Mouse (Mus musculus) brain, embryonic 14.5 days (tissue): ENCODE measurements around the gene Actr8. TPM values are rescaled to one million over a fixed set of nuclear protein-coding genes. Genes with fewer than 3 reads are reported as not detected.

ENCODE experiments used
- DNase-seq: peaks from one replicate; pipeline ENCODE4 v3.0.0-alpha.2; 2011; ENCODE audit warnings: low read depth
- CTCF ChIP-seq: fragments of 200-500 bp; IDR thresholded peaks from 2 replicates; pipeline ENCODE4 v1.5.1; 2012; ENCODE audit warnings: inconsistent platforms, mild to moderate bottlenecking, moderate library complexity, borderline replicate concordance; ENCODE audit not compliant: insufficient read depth, insufficient read length; ENCODE audit errors: extremely low read depth
- POLR2A ChIP-seq: fragments of 200-500 bp; IDR thresholded peaks from 2 replicates; pipeline ENCODE4 v1.6.1; 2012; ENCODE audit warnings: mild to moderate bottlenecking, inconsistent platforms, borderline replicate concordance; ENCODE audit not compliant: poor library complexity, insufficient read depth, insufficient read length, severe bottlenecking; ENCODE audit errors: extremely low read depth
- polyA plus RNA-seq: library from polyadenylated mRNA; depleted of rRNA; stranded (reverse); fragments of >200 nt; gene quantifications from 2 replicates; pipeline ENCODE4 v1.2.3, GENCODE M21; 2012; rRNA removed

Actr8 gene
- polyA plus RNA-seq, 1 experiment, result 59.5 TPM

GRCm38 (mm10) chr14:30045239-30045638 is 67.1 kb downstream of the Actr8 start:
- TF ChIP-seq CTCF, result no peak
- no peak for TF ChIP-seq POLR2A
- DNase-seq, result no peak

DNA sequence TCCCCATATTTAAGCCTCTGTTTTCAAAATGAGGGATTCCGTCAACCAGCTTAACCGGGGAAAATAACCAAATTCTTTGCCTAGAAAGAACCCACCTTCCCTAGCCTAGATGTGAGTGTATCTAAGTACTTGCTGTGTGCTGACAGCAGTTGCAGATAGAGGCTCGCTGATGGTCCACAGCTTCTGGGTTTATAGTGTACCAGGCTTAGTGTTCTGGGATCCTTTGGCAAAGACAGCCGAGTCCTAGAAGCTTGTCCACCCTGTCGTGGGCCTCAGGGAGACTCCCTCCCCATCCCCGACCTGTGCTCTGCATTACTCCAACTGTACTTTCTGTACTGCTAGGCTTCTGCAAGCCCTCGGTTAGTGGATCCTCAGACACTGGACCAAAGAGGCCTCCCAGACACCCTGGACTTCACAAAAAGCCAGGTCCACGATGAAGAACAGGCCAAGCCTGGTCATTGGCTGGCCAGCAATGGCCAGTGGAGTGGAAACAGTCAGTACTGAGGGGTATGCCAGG is 67.6 kb downstream of the Actr8 start:
- TF ChIP-seq CTCF (no peak), POLR2A (no peak)
- no peak for DNase-seq

- TF ChIP-seq POLR2A (no peak), CTCF (no peak)
- DNase-seq, result no peak
These were observed 68.8 kb downstream of the Actr8 start for GRCm38 (mm10) chr14:30046976-30047375.

DNA sequence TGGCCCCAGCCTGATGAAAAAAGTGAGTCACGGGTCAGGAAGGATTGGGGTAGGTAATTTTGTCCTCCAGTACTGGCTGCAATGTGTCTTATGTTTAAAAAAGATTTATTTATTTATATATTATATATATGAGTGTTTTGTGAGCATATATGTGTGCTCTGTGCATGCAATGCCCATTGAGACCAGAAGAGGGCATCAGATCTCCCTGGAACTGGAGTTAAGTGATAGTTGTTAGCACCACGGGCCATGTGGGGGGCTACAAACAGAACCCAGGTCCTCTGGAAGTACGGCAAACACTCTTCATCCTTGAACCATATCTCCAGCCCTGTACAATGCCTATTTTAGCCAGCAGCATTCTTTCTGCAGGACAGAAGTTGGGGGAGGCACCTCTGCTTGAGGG is 69.9 kb downstream of the Actr8 start:
- peak; percentile 11; the same call in 1 of the 2 replicates for TF ChIP-seq CTCF
- no peak for TF ChIP-seq POLR2A
- DNase-seq, result no peak

DNA sequence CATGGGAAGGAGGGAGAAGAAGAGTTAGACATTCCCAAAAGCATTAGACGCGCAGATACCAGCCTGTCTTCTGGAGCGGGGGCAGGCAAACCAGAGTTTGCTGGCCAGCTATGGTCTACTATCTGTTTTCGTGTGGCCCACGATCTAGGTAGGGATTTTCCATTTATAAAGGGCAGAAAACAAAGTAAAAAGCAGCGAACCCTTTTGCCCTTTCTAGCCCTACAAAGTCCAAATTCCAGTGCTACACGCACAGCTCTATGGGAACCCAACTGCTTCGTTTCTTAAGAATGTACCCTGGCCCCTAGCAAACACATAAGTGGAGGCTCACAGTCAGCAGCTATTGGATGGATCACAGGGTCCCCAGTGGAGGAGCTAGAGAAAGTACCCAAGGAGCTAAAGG is 72.1 kb downstream of the Actr8 start:
- TF ChIP-seq POLR2A, result no peak
- DNase-seq, result no peak

DNA sequence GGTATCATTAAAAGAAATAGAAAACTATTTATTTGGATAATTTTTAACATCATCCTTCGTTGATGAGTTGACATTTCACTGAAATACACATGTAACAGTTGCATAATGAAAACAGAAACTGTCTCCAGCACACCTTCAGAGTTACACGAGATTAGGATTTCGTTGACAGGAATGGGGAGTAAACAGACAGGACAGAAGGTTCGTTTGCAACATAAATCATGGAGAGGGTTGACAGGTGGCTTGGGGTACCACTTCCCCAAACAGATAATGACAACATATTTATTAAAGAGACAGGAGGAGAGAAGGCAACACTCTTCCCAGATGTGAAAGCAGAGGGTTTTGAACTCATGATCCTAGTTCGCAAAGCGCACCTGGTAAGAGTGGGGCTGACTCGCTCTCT is 76.8 kb downstream of the Actr8 start:
- TF ChIP-seq CTCF (no peak), POLR2A (no peak)

More for the DNA sequence above, 76.8 kb downstream of the Actr8 start:
- DNase-seq, result peak; percentile 15

Other genes with a start within 250 kb of the Actr8 start
- 150 and 158 TPM in 2 replicates for gene Selenok, start 10.0 kb upstream of the Actr8 start, polyA plus RNA-seq
- gene Il17rb, start 30.6 kb downstream of the Actr8 start, polyA plus RNA-seq, result 0.43 and 0.60 TPM in 2 replicates
- 0.26 and 0.51 TPM in 2 replicates for gene Chdh, start 30.7 kb downstream of the Actr8 start, polyA plus RNA-seq